Mouse (Mus musculus): ENCODE data around the gene Ippk. TPM values are rescaled to one million over a fixed set of nuclear protein-coding genes. Genes with fewer than 3 reads are reported as not detected.
A peak's percentile ranks its signal among the peaks of the same experiment; 100 is the strongest.

Gene Ippk
- 10 to 100 TPM; 16.5 to 21.5 (median 16.8) TPM for total RNA-seq (2022)

DNA sequence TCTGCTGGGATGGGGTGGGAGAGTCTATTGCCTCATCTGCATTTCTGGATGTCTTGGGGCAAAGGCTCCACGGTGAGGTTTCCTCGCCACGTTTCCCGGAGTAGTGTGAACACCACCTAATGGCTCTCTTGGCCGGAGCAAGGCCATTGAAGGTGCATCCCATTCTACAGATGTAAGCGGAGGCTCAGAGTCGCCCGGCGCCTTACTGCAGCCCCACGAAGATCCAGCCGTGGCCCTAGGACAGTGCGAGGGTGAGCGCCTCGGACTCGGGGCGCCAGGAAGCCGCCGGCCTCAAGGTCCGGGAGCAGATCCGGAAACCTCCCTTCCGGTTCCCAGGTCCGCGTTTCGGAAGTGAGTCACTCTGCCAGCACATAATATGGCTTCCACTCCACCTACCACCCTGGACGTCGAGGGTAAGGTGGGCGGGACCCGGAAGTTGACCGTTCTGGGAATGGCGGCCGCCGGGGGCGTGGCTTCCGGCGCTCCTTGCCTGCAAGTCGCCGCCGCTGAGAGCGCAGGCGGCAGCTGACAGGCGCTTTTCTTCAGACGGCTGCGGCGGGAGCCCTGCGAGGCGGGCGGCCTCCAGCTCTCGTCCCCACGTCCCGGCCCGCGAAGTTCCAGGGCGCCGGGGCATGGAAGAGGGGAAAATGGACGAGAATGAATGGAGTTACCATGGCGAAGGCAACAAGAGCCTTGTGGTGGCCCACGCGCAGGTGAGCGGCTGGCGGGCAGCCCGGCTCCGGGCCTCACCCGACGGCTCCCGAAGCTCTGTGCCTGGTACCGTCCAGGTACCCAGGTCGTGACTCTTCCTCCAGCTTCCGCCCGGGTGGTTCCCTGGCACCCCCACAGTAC lies at the start of gene Ippk:
Gene Ippk, plus strand, starts transcription at position 496 of the 852 bp plus-strand sequence.
- peak; percentile 91 to 99 for DNase-seq (ENCODE audit: low spot score in 2 of 2)

DNA sequence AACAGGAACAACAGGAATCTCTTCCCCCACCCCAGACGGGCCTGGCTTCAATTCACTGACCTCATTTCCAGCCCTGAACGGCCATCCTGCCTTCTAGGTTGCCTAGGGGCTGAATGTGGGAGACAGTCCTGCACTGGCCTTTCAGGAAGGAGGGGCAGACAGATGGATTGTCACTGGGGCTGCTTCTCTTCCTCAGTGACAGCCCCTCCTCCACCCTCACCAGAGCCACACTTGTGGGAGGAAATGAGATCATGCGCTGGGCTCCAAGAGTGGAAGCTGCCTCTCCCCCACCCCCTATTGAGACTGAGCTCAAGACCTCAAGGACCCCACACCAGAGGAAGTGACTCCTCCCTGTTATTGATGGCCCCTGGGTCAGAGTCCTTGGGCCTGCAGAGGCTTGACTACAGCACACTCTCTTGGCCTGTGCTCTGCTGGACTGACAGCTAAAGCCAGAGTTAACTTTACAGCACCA lies 49.6 kb upstream of the Ippk start:
- peak; percentile 21 to 71 for DNase-seq (ENCODE audit: low spot score in 2 of 2)

DNA sequence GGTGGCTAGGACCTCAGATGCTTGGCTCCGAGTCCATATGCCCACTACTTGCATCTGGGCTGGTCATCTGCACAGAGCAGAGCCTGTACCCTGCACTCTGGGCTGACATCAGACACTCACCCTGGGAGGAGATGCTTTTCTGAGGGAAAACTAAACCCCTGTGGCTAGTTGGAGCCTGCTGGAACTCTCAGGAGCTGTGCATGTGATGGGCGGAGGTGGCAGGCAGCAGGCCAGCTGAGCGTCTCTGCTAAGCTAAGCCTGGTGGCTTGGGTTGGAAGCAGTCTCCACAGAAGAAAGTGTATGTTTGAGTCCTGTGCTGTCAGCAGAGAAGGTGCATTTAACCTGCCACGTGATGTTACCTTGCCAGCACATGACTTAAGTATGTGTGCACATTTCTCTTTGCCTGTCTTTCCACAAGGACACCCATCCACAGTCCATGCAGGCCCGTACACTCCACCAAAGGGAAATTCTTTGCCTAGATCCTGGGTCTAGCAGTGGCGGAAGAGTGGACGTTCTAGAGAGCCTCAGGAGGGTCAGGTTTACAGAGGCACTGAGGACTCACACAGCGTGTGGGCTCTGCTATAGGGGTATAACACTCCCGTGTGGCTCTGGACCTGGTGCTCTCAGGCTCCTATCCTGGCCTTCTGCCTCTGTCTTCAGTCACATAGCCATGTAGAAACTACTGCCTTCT lies 48.5 kb upstream of the Ippk start:
- peak; percentile 34 to 69 for DNase-seq (ENCODE audit: low spot score in 2 of 2)

DNA sequence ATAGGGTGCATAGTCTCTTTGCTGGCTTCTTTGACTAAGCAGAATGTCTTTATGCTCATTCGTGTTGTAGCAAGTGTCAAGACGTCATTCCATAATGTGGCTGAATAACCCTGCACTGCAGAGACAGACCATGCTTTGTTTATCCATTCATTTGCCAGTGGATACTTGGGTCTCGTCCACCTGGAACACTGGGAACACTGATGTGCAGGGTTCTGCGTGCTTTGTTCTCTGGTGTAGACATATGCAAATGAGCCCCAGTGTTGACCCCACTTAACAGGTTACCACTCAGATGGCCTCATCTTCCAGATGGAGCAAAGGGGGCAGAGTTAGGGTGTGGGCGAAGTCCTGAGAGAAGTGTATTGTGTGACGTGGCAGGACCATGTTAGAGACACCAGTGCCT lies 46.7 kb upstream of the Ippk start:
- DNase-seq (ENCODE audit: low spot score in 2 of 2), result no peak

DNA sequence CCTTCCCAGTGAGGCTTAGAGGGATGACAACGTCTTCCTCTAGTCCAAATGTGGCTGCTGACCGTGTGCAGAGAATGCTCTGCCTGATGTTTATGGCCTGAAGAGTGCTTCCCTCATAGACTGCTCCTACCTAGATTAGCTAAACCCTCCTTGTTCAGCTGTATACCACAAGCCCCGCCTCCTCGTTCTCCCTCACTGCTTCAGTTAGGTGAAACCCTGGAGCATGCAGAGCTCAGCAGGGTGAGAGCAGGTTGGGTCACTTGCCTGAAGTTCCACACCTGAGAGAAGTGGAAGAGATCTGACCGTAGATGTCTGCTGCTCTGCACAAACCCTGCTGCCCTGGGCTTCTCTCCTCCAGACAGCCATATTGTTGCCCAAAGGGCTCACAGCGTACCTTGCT lies 46.3 kb upstream of the Ippk start:
- DNase-seq (ENCODE audit: low spot score in 2 of 2), result no peak

DNA sequence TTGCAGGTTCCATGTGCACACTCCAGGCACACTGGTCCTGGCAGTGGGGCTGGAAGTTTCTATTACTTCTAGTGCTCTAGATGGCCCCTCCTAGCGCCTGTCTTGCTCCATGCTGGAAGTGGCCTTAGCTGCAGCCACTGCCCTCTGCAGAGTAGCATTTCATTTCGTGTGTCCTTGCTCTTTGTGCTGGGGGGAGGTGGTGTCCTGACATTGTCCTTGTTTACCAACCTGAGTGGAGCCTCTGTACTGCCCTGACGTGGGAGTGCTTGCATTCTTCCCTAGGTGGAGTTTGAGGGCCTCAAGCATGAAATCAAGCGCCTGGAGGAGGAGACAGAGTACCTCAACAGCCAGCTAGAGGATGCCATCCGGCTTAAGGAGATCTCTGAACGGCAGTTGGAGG lies 43.4 kb upstream of the Ippk start:
- no peak for DNase-seq (ENCODE audit: low spot score in 2 of 2)

DNA sequence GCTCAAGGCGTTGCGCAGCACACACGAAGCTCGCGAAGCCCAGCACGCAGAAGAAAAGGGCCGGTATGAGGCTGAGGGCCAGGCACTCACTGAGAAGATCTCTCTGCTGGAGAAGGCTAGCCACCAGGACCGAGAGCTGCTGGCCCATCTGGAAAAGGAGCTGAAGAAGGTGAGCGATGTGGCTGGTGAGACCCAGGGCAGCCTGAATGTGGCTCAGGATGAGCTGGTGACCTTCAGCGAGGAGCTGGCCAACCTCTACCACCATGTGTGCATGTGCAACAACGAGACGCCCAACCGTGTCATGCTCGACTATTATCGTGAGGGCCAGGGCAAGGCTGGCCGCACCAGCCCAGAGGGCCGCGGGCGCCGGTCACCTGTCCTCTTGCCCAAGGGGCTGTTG lies 41.7 kb upstream of the Ippk start:
- no peak for DNase-seq (ENCODE audit: low spot score in 2 of 2)

DNA sequence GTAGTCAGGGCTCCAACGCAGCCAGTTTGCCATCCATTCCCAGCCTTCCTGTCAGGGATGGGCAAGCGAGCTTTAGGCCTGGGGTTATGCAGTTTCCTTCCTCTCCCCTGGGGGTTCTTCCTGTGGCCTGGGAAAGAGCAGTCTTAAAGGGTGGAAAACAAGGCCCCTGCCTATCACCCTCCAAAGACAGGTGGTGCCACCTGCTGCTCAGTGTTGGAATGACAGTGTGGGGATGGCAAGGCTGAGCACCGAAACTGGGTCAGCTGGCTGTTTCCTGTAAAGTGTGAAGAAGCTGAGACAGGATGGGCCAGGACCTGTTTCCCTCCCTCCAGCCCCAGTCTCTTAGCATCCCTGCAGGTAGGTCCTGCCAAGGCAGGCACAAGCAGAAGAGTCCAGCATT lies 39.8 kb upstream of the Ippk start:
- peak in 1 of 2 experiments; percentile 85 for DNase-seq (ENCODE audit: low spot score in 2 of 2)

DNA sequence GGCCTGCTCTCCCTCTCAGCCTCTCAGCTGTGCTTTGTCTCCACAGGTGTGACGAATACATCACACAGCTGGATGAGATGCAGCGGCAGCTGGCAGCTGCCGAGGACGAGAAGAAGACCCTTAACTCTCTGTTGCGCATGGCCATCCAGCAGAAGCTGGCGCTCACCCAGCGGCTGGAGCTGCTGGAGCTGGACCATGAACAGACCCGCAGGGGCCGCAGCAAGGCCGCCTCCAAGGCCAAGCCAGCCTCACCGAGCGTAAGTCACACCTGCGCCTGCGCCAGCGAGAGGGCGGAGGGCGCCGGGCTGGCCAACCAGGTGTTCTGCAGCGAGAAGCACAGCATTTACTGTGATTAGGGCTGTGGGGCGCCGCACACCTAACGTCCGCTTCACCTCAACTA lies 38.1 kb upstream of the Ippk start:
- DNase-seq (ENCODE audit: low spot score in 2 of 2), result no peak

DNA sequence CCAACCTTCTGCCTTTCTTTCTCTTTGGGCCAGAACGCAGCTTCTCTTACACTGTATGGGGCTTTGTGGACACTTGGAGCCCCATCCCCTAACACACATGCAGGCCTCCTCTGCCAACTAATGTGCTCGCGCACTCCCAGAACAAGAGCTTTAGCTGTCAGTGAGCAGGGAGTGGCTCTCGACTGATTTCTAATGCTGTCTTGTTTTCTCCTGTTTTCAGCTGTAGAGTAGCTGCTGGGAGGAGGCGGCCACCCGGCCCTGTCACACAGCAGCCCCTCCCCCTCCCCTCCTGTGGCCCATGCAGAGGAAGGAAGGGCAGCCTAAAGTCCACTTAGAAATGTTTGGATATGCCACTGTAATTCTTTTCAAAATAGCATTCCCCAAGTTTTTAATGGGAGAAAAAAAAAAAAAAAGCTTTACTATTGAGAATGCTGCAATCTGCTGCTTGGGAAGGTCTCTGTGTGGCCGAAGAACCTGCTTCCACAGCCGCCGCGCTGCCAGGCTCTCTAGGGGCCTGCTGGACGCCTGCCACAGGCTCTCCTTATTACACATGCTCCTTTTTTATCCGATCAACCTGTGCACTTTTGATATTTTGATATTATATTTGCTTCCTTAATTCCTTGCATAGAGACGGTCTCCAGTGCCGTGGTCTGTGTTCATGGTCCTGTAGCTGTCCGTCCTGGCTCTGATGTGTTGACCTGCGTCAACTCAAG lies 36.1 kb upstream of the Ippk start:
- no peak for DNase-seq (ENCODE audit: low spot score in 2 of 2)

DNA sequence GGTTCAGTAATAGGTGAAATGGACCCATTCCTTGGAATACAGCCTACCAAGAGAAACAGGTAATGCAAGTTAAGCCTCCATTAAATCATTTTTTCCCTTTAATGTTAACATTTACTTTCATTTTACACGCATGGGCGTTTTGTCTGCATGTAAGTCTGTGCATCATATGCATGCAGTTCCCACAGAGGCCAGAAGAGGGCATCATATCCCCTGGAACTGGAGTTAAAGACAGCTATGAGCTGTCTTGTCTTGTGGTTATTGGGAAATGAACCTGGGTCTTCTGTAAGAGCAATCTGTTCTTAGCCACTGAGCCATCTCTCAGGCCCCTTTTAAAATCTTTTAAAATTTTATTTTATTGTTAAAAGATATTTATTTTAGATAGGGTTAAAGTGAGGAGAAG lies 29.7 kb upstream of the Ippk start:
- DNase-seq (ENCODE audit: low spot score in 2 of 2), result no peak

DNA sequence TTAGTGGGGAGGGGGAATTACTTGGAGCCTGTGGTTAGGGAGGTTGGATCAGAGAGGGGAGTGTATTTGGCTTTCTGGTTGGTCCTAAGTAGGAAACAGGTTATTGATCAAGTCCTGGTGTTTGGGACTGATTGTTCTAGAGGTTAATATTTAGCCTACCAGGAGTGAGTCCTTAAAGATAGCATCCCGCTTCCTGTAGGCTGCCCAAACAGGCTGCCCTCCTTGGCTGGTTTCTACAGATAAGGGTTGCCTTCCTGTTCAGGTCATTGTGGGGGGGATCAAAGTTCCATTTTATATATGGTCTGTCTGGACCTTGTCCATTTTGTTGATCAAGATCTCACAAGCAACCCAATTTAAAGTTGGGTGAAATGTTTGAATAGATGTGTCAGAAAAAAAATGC lies 27.5 kb upstream of the Ippk start:
- no peak for DNase-seq (ENCODE audit: low spot score in 2 of 2)

DNA sequence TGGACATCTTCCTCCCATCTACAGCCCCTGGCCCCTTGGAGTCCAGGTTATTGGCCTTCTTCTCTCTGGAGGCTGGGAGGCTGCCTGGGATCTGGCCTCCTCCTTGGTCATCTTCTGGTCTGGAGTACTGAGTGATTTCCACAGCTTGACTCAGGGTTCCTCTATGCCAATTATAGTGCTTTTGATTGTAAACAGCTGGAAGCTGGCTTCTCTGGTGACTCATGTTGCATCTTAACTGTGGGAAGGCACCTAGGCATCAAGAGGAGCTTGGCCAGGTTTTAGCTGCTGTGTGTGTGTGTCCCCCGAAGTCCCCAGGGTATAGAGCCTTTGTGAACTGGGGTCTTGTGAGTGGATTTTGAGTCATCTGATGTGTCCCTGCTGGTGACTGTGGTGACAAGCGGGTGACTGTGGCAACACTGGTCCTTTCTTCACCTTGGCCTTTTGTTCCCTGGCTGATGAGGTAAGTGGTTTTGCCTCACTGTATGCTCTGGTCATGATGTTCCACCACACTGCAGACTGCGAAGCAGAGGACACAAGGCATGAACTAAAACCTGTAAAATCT lies 26.1 kb upstream of the Ippk start:
- no peak for DNase-seq (ENCODE audit: low spot score in 2 of 2)

DNA sequence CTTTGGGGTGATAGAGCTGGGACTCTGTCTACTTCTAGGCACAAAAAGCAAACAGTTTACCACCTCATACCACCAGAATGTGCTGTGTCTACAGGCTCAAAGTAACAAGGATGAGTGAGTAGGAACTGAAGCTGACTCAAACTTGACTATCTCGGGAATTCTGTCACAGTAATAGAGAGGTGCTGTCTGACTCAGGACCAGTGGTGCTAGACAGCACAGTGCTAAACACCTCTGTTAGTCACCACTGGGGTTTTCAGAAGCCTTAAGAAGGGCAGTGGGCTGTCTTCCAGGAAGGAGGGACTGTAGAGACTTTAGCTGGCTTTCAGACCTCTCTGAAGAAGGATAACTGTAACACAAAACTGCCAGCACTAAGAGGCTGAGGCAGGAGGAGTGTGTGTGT lies 24.3 kb upstream of the Ippk start:
- DNase-seq (ENCODE audit: low spot score in 2 of 2), result no peak

DNA sequence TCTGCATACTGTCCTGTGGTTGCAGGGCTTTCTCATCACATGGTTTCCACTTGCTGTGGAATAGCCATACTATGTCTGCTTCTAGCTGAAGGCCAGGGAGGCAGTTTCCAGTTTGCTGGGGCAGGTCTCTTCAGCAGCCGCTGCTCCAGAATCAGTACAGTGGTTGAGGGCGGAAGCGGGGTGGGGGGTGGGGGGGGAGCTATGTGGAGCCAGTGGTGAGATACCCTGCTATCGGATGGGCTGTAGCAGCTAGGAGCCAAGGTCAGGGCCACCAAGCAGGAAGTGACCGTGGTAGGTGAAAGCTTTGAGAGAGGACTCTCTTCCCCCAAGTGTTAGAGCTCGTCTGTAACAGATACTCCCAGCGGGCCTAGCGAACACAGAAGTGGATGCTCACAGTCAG lies 22.9 kb upstream of the Ippk start:
- no peak for DNase-seq (ENCODE audit: low spot score in 2 of 2)

DNA sequence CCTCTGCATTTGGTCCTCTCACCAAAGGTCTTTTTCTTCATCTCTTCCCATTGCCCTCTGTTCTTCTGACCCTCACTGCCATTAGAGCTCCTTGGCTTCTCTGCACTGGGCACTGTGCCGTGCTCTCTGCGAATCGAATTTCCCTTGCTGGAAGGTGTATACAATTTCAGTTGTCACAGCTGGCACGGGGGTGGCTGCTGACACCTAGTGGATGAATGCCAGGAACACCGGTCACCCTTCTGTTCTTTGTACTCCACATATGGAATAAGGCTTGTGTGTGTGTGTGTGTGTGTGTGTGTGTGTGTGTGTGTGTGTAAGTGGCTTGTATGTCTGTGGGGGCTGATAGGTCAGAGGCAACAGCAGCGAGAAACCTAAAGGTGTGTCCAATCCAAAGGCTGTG lies 20.9 kb upstream of the Ippk start:
- DNase-seq (ENCODE audit: low spot score in 2 of 2), result no peak

DNA sequence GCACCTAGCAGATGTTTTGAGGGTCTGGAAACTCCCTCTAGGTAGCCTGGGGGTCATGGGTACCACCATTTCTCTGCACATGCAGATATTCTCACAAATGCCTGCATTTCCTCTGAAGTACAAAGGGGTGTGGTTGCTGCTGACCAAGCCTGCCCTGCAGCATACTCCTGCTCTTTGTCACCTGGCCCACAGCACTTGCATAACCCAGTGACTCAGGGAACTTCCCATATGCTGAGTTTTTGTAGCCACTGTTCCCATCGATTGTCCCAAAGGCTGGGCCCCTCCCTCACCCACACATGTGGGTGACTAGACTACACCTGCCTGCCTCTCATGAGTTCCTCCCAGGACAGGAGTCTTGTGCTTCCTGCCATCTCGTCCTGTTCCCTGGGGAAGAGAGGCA lies 18.4 kb upstream of the Ippk start:
- no peak for DNase-seq (ENCODE audit: low spot score in 2 of 2)

DNA sequence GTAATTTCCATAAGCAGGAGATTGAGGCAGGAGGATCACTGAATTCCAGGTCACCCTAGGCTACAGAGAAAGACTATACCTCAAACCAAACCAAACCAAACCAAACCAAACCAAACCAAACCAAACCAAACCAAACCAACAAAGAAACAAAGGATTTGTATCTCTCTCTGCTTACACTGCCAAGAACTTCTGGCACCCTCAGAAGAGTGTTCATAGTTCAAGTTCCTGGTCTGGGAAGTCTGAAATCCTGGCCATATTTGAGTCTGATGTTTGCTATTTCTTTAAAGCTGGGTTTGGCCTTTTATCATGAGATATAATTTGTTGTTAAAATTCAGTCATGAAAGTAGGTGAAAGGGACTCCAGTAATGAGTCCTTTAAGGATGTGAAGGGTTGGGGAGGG lies 13.3 kb upstream of the Ippk start:
- DNase-seq (ENCODE audit: low spot score in 2 of 2), result no peak

DNA sequence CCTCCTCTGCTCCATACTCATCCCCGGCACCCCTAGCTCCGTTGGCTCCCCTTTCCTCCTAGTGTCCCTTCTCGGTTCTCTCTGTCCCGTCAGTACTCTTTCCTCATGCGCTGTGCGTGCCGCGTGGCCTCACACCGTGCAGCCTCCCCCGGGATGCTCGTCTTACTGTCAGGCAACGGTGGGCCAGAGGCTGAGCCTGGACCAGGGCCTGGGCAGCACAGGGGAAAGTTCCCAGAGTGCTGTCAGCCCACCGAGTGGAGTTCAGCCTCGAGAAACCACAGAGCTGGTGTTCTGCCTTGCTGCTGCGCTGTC lies 513 bp downstream of the Ippk start:
- DNase-seq (ENCODE audit: low spot score in 2 of 2), result no peak

DNA sequence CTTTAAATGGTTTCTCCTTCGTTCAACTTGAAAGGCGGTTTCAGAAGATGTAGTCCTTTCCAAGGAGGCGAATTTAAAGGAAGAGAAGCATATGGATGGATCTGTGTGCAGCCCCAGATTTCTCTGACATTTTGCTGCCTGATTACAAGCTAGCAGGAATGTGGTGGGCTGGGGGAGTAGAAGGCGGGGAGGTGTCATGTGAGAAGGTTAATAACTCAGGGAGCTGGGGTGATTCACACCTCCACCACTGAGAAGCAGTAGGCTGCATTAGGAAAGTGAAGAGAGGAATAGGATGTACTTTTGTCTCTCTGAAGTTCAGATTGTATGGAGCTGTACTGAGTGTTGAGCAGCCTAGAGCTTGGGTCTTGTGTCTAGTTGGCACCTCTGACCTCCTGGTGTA lies 910 bp downstream of the Ippk start:
- DNase-seq (ENCODE audit: low spot score in 2 of 2), result no peak

DNA sequence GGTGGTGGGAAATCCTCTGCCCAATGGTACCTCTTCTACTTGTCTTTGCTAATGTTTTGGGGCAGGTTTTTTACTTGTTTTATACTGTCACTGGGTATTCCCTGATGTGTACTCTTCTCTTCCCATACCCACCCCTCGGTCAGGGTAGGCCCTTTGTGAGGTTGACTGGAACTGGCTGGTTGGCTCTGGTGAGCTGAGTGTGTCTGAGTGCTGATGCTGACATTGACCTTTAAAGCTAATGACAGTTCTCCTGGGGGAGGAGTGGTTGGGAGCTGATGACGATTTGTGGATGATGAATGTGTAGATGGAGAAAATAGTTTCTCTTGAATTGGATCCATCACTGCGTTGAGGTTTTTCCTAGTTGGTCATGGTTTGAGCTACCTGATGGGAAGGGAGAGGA lies 5.7 kb downstream of the Ippk start:
- no peak for DNase-seq (ENCODE audit: low spot score in 2 of 2)

DNA sequence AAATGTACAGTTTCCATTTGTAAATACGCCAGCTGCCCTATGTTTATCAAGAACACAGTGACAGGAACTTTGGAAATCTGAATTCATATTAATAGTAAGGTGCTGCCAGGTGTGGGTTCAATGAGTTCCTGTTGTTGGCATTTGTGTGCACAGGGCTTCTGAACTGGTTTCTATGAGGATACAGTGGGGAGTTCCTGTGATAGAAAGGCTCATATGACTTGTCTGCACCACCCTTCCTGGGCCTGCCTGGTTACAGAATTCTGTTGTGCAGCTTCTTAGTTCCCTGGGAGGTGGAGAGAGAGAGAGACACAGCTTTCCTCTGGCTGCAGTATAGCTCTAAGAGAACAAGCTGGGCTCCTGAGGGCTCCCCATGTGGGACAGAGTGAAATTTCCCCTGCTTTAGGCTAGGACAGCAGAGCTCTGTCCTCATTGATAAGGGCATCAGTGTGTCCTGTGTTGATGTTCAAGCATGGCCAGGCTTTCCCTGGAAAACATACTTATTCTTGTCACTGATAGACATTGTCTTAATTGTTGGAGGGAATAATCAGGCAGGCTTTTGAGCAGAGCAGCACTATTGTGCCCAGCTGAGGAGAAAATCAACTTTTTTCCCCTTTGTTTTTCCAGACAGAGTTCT lies 7.1 kb downstream of the Ippk start:
- DNase-seq (ENCODE audit: low spot score in 2 of 2), result no peak
